Mouse (Mus musculus): ENCODE measurements around the gene Mnd1. TPM values are rescaled to one million over a fixed set of nuclear protein-coding genes. Genes with fewer than 3 reads are reported as not detected.

Gene Mnd1
- polyA plus RNA-seq, 1 experiment from 2014 or later: 2.2 TPM

- Histone ChIP-seq H3K4me2 (no peak overlapping the region), H3K36me3 (no peaks in the 10 kb centered on the region), H3K27me3 (no peaks in the 10 kb centered on the region), H3K27ac (replicated peaks) (no peak overlapping the region), H3K9me3 (no peaks in the 10 kb centered on the region), H3K9ac (no peak overlapping the region), H3K4me3 (no peak overlapping the region), H3K4me1 (replicated peaks) (no peaks in the 10 kb centered on the region)
- 89% methylated on average over 3 of the region's 3 CpGs for WGBS
- ATAC-seq (ENCODE audit: low read depth): no peak
Observed at GRCm38 (mm10) chr3:84126721-84127120, 28.9 kb downstream of the Mnd1 start.

- Histone ChIP-seq H3K9me3 (no peaks in the 10 kb centered on the region), H3K27ac (replicated peaks) (no peak overlapping the region)
- WGBS: 49% methylated on average over 6 of the region's 6 CpGs
Observed at GRCm38 (mm10) chr3:84125704-84126289, 29.8 kb downstream of the Mnd1 start.

DNA sequence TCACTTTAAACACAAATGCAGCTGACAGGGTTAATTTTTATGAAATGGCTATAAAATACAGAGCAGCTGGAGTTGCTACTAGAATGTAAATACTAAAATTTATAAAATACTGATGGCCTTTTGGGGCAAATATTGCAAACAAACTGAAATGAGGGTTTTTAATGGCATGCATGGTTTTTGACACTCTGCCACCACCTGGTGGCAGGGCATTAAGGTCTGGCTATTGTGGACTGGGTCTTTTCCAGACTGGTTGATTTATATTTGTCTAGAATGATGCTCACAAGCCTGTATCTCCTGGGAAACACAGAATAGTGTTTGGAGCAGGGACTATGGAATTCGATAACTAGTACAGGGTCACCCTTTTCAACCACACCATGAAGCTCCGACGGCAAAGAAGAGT lies 32.1 kb downstream of the Mnd1 start:
- Histone ChIP-seq H3K4me1 (replicated peaks) (no peaks in the 10 kb centered on the region), H3K4me2 (no peak overlapping the region), H3K27me3 (no peaks in the 10 kb centered on the region), H3K36me3 (no peaks in the 10 kb centered on the region), H3K9me3 (no peaks in the 10 kb centered on the region), H3K27ac (replicated peaks) (no peak overlapping the region), H3K4me3 (no peak overlapping the region), H3K9ac (no peak overlapping the region)
- no peak for ATAC-seq (ENCODE audit: low read depth)
- WGBS: 45% methylated on average over 3 of the region's 3 CpGs

More at GRCm38 (mm10) chr3:84125704-84126289, 29.8 kb downstream of the Mnd1 start:
- no peaks in the 10 kb centered on the region for H3K27me3 ChIP-seq
- ATAC-seq (ENCODE audit: low read depth): no peak
- no peaks in the 10 kb centered on the region for H3K36me3 ChIP-seq
- no peaks in the 10 kb centered on the region for H3K4me1 ChIP-seq (replicated peaks)
- no peak overlapping the region for H3K4me3 ChIP-seq
- no peak overlapping the region for H3K4me2 ChIP-seq
- H3K9ac ChIP-seq: no peak overlapping the region

GRCm38 (mm10) chr3:84118718-84119117 lies 36.9 kb downstream of the Mnd1 start:
- no peaks in the 10 kb centered on the region for H3K4me1 ChIP-seq (replicated peaks)
- no peaks in the 10 kb centered on the region for H3K9me3 ChIP-seq
- no peaks in the 10 kb centered on the region for H3K27me3 ChIP-seq
- no peak overlapping the region for H3K9ac ChIP-seq
- H3K4me2 ChIP-seq: no peak overlapping the region
- ATAC-seq (ENCODE audit: low read depth): no peak
- no peaks in the 10 kb centered on the region for H3K36me3 ChIP-seq
- H3K27ac ChIP-seq (replicated peaks): no peak overlapping the region
- H3K4me3 ChIP-seq: no peak overlapping the region
- 75% methylated on average over 7 of the region's 7 CpGs for WGBS

DNA sequence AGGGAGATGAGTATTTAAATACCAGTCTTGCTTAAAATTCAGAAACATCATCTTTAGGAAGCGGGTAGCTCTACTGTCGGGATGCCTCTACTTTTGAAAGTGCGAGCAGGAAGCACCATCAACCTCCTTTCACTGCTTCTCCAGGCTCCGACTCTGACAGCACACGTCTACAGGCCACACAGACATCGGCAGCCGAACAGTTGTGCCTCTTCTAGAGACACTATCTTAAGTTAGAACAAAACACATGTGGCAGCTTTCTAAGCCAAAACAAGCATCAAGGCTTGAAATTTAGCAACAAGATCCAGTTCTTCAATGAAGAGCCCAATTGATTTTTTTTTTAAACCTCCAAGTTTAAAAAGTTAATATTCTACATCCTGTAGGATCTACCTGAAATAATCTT lies 37.4 kb downstream of the Mnd1 start:
- Histone ChIP-seq H3K4me2 (no peak overlapping the region), H3K9ac (no peak overlapping the region), H3K27ac (replicated peaks) (no peak overlapping the region), H3K9me3 (no peaks in the 10 kb centered on the region), H3K4me1 (replicated peaks) (no peaks in the 10 kb centered on the region), H3K36me3 (no peaks in the 10 kb centered on the region), H3K4me3 (no peak overlapping the region), H3K27me3 (no peaks in the 10 kb centered on the region)
- WGBS: 89% methylated on average over 7 of the region's 7 CpGs
- ATAC-seq (ENCODE audit: low read depth): no peak

- ATAC-seq (ENCODE audit: low read depth): no peak
- no peak overlapping the region for H3K4me2 ChIP-seq
- H3K27ac ChIP-seq (replicated peaks): no peak overlapping the region
- H3K36me3 ChIP-seq: no peaks in the 10 kb centered on the region
- H3K4me1 ChIP-seq (replicated peaks): no peaks in the 10 kb centered on the region
- no peak overlapping the region for H3K4me3 ChIP-seq
- peaks cover 4% of the 10 kb centered on the region; the same call in 1 of the 2 replicates for H3K9me3 ChIP-seq
- no peaks in the 10 kb centered on the region for H3K27me3 ChIP-seq
- no peak overlapping the region for H3K9ac ChIP-seq
- WGBS: 76% methylated on average over 2 of the region's 2 CpGs
Observed at GRCm38 (mm10) chr3:84108614-84109013, 47.0 kb downstream of the Mnd1 start.

DNA sequence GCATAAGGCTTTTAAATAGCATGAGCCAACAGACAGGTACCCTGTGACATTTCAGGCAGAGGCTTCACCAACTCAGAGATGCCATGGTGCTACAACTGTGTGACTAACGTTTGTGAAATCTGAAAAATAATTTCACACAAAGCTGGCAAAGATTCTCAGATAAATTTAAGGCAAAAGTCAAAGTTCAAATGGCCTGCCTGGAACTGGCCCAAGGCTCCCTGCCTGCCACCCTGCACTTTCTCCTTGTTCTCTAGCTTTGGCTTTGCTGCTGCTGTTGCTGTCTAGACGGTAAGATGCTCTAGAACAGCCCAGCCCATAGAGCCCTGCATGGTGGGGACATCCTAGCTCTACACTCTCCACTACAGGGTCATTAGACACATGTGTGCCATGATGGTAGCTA lies 49.5 kb downstream of the Mnd1 start:
- Histone ChIP-seq H3K27ac (replicated peaks) (no peak overlapping the region), H3K9ac (no peak overlapping the region)
- WGBS: 74% methylated on average over 2 of the region's 2 CpGs

DNA sequence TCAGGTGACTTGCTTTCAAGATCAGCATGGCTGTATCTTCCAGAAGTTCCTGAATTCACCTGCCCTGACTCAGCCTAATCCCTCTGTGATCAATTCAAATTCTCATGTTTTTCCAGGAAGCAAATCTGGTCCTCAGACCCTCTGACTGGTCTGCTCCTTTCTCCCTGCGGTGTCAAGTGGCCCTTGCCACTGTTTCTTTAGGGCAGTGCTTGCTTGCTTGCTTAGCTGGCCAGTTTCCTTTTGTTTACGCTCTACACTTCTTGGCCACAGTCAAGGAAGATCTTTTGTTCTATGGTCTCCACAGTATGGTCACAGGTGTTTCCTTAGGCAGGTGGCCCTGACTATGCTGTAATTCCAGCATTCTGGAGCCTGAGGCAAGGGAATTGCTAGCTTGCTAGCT lies 52.0 kb downstream of the Mnd1 start:
- WGBS: 87% methylated on average over 2 of the region's 2 CpGs
- Histone ChIP-seq H3K4me2 (no peak overlapping the region), H3K9me3 (no peaks in the 10 kb centered on the region), H3K4me1 (replicated peaks) (no peaks in the 10 kb centered on the region), H3K4me3 (no peak overlapping the region), H3K9ac (no peak overlapping the region), H3K36me3 (no peaks in the 10 kb centered on the region), H3K27ac (replicated peaks) (no peak overlapping the region), H3K27me3 (no peaks in the 10 kb centered on the region)
- ATAC-seq (ENCODE audit: low read depth): no peak

More for the DNA sequence above, 49.5 kb downstream of the Mnd1 start:
- peaks cover 4% of the 10 kb centered on the region; the same call in 1 of the 2 replicates for H3K9me3 ChIP-seq
- no peaks in the 10 kb centered on the region for H3K27me3 ChIP-seq
- no peaks in the 10 kb centered on the region for H3K4me1 ChIP-seq (replicated peaks)
- no peak for ATAC-seq (ENCODE audit: low read depth)
- no peak overlapping the region for H3K4me3 ChIP-seq
- H3K4me2 ChIP-seq: no peak overlapping the region
- H3K36me3 ChIP-seq: no peaks in the 10 kb centered on the region

DNA sequence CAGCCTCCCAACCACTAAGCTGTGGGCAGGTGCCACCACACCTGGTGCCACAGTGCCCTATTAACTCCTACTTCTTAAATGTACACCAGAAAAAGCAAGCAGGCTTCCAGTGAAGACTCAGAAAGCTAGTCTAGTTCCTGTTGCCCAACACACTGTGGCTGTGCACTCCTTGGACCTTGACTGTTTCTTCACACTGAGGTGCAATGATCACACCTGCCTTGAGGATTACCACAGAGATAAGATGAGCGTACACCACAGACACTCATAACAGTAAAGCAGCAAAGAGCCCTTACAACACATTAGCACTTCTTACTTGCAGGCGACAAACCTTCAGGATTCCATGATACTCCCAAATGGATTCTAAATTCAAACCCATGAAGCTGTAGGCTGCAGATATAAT lies 62.7 kb downstream of the Mnd1 start:
- WGBS: 96% methylated on average over 2 of the region's 2 CpGs
- ATAC-seq (ENCODE audit: low read depth): no peak
- H3K36me3 ChIP-seq: no peaks in the 10 kb centered on the region
- H3K9me3 ChIP-seq: no peaks in the 10 kb centered on the region
- H3K4me3 ChIP-seq: no peak overlapping the region
- H3K27ac ChIP-seq (replicated peaks): no peak overlapping the region
- H3K4me2 ChIP-seq: no peak overlapping the region
- H3K4me1 ChIP-seq (replicated peaks): no peaks in the 10 kb centered on the region
- H3K9ac ChIP-seq: no peak overlapping the region
- H3K27me3 ChIP-seq: no peaks in the 10 kb centered on the region

- no peaks in the 10 kb centered on the region for H3K4me1 ChIP-seq (replicated peaks)
- no peak overlapping the region for H3K4me2 ChIP-seq
- H3K9ac ChIP-seq: no peak overlapping the region
- no peaks in the 10 kb centered on the region for H3K9me3 ChIP-seq
- 30% methylated on average over 2 of the region's 2 CpGs for WGBS
- no peaks in the 10 kb centered on the region for H3K36me3 ChIP-seq
- H3K4me3 ChIP-seq: no peak overlapping the region
- ATAC-seq (ENCODE audit: low read depth): no peak
- H3K27ac ChIP-seq (replicated peaks): no peak overlapping the region
- H3K27me3 ChIP-seq: no peaks in the 10 kb centered on the region
Observed at GRCm38 (mm10) chr3:84090982-84091381, 64.6 kb downstream of the Mnd1 start.

GRCm38 (mm10) chr3:84086921-84087320 lies 68.7 kb downstream of the Mnd1 start:
- Histone ChIP-seq H3K4me1 (replicated peaks) (no peaks in the 10 kb centered on the region), H3K9ac (no peak overlapping the region), H3K4me2 (no peak overlapping the region), H3K36me3 (no peaks in the 10 kb centered on the region), H3K27ac (replicated peaks) (no peak overlapping the region), H3K27me3 (no peaks in the 10 kb centered on the region), H3K4me3 (no peak overlapping the region), H3K9me3 (peaks cover 3% of the 10 kb centered on the region; the same call in 1 of the 2 replicates)
- no peak for ATAC-seq (ENCODE audit: low read depth)
- 72% methylated on average over 2 of the region's 2 CpGs for WGBS

DNA sequence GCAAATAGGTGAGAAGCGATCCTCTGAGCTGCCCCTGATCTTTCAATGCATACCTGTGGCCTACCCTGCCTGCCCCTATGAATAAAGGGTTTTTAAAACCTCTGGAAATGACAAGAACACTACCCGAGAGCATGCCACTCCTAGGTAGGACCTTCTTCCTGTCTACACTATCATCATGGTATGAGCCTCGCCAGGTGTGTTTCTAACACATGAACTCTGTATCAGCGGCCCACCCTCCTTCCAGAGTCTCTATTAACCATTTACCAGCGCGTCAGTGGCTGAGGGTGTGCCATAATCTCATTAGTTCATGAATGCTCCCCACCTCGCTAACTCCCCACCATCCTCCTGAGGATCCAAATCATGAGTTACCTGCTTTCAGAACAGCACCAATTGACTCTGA lies 69.2 kb downstream of the Mnd1 start:
- Histone ChIP-seq H3K27ac (replicated peaks) (no peak overlapping the region), H3K4me2 (no peak overlapping the region), H3K9ac (no peak overlapping the region), H3K4me1 (replicated peaks) (no peaks in the 10 kb centered on the region), H3K9me3 (peaks cover 4% of the 10 kb centered on the region; the same call in 1 of the 2 replicates), H3K27me3 (no peaks in the 10 kb centered on the region), H3K4me3 (no peak overlapping the region), H3K36me3 (no peaks in the 10 kb centered on the region)
- 92% methylated on average over 7 of the region's 7 CpGs for WGBS
- no peak for ATAC-seq (ENCODE audit: low read depth)

DNA sequence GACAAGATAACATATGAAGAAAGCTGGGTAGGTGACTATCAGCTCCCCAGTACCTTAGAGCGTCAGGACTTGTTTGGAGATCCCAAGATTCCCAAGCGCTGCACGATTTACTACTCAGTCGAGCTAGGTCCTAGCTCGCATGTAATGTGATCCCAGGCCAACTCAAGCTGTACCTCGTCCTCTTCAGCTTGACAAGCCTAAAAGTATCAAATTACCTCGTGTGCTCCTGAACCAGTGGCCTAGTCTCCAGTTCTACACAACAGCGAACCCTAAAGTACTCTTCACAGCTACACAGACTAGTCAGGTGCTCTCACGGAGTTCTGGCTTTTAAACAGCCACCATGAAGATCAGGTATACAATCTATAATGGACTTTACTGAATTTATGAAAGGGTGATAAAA lies 70.2 kb downstream of the Mnd1 start:
- H3K4me1 ChIP-seq (replicated peaks): no peaks in the 10 kb centered on the region
- no peak overlapping the region for H3K27ac ChIP-seq (replicated peaks)
- no peaks in the 10 kb centered on the region for H3K27me3 ChIP-seq
- 42% methylated on average over 9 of the region's 9 CpGs for WGBS
- no peaks in the 10 kb centered on the region for H3K36me3 ChIP-seq
- no peak overlapping the region for H3K9ac ChIP-seq
- H3K4me2 ChIP-seq: no peak overlapping the region
- ATAC-seq (ENCODE audit: low read depth): no peak
- H3K4me3 ChIP-seq: no peak overlapping the region
- H3K9me3 ChIP-seq: peaks cover 4% of the 10 kb centered on the region; the same call in 1 of the 2 replicates

Measured in neural tube, embryonic 13.5 days (tissue).